Mouse (Mus musculus): ENCODE measurements around the gene Isg15. TPM values are rescaled to one million over a fixed set of nuclear protein-coding genes. Genes with fewer than 3 reads are reported as not detected.

Gene Isg15
- total and polyA plus RNA-seq, 2 experiments from 2014 or later = 1.7 to 3.9 TPM

GRCm38 (mm10) chr4:156192421-156193199 is 8.0 kb downstream of the Isg15 start:
- 57% methylated on average over 8 of the region's 8 CpGs for WGBS
- peak; percentile 63 for DNase-seq (ENCODE audit: low spot score)
- peaks cover 13% of the 10 kb centered on the region for H3K4me1 ChIP-seq (ENCODE audit: insufficient read depth, low read length)
- H3K4me3 ChIP-seq (ENCODE audit: low read depth, low read length) = no peak overlapping the region
- TF ChIP-seq CTCF (IDR thresholded peaks at IDR 0.05) = no peak
- H3K9ac ChIP-seq (replicated peaks; ENCODE audit: low read length, poor library complexity, severe bottlenecking) = no peak overlapping the region
- no peak overlapping the region for H3K4me2 ChIP-seq (ENCODE audit: low read depth, low read length, poor library complexity, severe bottlenecking)
- peaks cover 23% of the 10 kb centered on the region; the same call in 1 of the 2 replicates for H3K36me3 ChIP-seq (ENCODE audit: insufficient read depth, low read length)
- H3K27me3 ChIP-seq (ENCODE audit: insufficient read depth, low read length) = no peaks in the 10 kb centered on the region
- ATAC-seq (ENCODE audit: low FRiP score) = no peak
- no peaks in the 10 kb centered on the region for H3K9me3 ChIP-seq (ENCODE audit: low read length)
- H3K27ac ChIP-seq (ENCODE audit: low read depth, low read length) = 0 out of 2 replicates have a peak overlapping the region, but pooled peaks have one; percentile 44

DNA sequence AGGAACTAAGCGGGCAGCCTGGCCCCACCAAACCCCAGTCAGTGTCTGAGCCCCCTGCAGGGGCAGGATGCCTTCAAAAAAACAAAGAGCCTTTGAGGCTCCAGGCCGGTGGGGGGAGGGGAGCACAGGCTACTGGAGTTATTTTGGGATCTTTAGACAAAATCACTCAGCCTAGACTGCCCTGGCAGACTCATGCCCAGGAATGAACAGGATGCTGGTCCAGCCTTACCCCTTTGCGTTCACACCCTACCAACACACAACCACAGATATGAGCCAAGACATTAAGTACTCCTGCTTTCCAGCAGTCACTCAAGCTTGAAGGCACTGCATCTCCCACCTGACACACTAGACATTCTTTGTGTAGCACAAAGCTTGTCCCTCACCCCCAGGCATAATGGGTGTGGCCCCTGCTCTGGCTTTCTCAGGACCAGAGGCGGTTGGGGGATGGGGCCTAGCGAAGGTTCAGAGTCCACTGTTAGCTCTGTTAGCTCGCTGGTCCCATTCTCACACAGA is 11.8 kb downstream of the Isg15 start:
- Histone ChIP-seq H3K9ac (replicated peaks; ENCODE audit: low read length, poor library complexity, severe bottlenecking) (no peak overlapping the region), H3K27ac (ENCODE audit: low read depth, low read length) (peak overlapping the region; percentile 38; the same call in 1 of the 2 replicates), H3K36me3 (ENCODE audit: insufficient read depth, low read length) (peaks cover 20% of the 10 kb centered on the region; the same call in 1 of the 2 replicates), H3K27me3 (ENCODE audit: insufficient read depth, low read length) (no peaks in the 10 kb centered on the region), H3K4me2 (ENCODE audit: low read depth, low read length, poor library complexity, severe bottlenecking) (no peak overlapping the region), H3K9me3 (ENCODE audit: low read length) (no peaks in the 10 kb centered on the region), H3K4me3 (ENCODE audit: low read depth, low read length) (no peak overlapping the region), H3K4me1 (ENCODE audit: insufficient read depth, low read length) (peaks cover 25% of the 10 kb centered on the region)
- 15% methylated on average over 6 of the region's 6 CpGs for WGBS
- no peak for ATAC-seq (ENCODE audit: low FRiP score)
- peak; percentile 23; the same call in 1 of the 2 replicates for TF ChIP-seq CTCF (IDR thresholded peaks at IDR 0.05)
- peak; percentile 66 for DNase-seq (ENCODE audit: low spot score)

- H3K4me1 ChIP-seq (ENCODE audit: insufficient read depth, low read length) = peaks cover 30% of the 10 kb centered on the region
- no peak overlapping the region for H3K4me2 ChIP-seq (ENCODE audit: low read depth, low read length, poor library complexity, severe bottlenecking)
- no peak overlapping the region for H3K4me3 ChIP-seq (ENCODE audit: low read depth, low read length)
- H3K27me3 ChIP-seq (ENCODE audit: insufficient read depth, low read length) = no peaks in the 10 kb centered on the region
- TF ChIP-seq CTCF (IDR thresholded peaks at IDR 0.05) = no peak
- no peaks in the 10 kb centered on the region for H3K9me3 ChIP-seq (ENCODE audit: low read length)
- H3K27ac ChIP-seq (ENCODE audit: low read depth, low read length) = 0 out of 2 replicates have a peak overlapping the region, but pooled peaks have one; percentile 38
- WGBS = 37% methylated on average over 5 of the region's 5 CpGs
- DNase-seq (ENCODE audit: low spot score) (no peak), ATAC-seq (ENCODE audit: low FRiP score) (no peak)
- peaks cover 20% of the 10 kb centered on the region; the same call in 1 of the 2 replicates for H3K36me3 ChIP-seq (ENCODE audit: insufficient read depth, low read length)
- H3K9ac ChIP-seq (replicated peaks; ENCODE audit: low read length, poor library complexity, severe bottlenecking) = no peak overlapping the region
Measured at GRCm38 (mm10) chr4:156188162-156188810, 12.3 kb downstream of the Isg15 start.

GRCm38 (mm10) chr4:156185950-156186850 is 14.4 kb downstream of the Isg15 start:
- 3% methylated on average over 30 of the region's 31 CpGs for WGBS
- ATAC-seq (ENCODE audit: low FRiP score) = peak; percentile 48
- Histone ChIP-seq H3K36me3 (ENCODE audit: insufficient read depth, low read length) (peaks cover 10% of the 10 kb centered on the region), H3K27me3 (ENCODE audit: insufficient read depth, low read length) (no peaks in the 10 kb centered on the region), H3K9me3 (ENCODE audit: low read length) (no peaks in the 10 kb centered on the region), H3K4me3 (ENCODE audit: low read depth, low read length) (peak overlapping the region; percentile 54), H3K4me2 (ENCODE audit: low read depth, low read length, poor library complexity, severe bottlenecking) (peak overlapping the region; percentile 85), H3K27ac (ENCODE audit: low read depth, low read length) (peak overlapping the region; percentile 91), H3K9ac (replicated peaks; ENCODE audit: low read length, poor library complexity, severe bottlenecking) (peak overlapping the region; percentile 75), H3K4me1 (ENCODE audit: insufficient read depth, low read length) (peaks cover 47% of the 10 kb centered on the region)
- TF ChIP-seq CTCF (IDR thresholded peaks at IDR 0.05) = peak; percentile 44
- DNase-seq (ENCODE audit: low spot score) = peak; percentile 72

DNA sequence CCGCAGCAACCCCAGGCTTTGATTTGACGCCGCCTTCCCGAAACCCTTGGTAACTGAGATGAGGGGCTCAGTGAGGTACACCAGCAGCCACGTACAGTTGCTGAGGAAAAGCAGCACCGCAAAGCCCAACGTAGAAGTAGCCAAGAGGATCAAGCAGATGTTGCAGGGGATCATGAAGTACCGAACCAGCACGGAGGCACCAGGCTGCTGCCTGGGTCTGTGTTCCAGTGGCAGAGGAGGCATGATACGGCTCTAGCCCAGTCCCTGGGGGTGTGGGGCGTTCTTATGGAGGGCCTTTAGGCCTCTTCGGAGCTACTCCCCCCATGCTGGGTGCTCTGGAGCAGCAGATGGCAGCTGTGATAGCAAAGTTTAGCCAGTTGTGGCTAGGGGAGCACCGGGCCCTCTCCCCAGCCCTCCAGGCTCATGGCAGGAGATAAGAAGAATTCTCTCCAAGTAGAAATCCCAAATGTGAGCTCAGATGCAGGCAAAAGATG is 15.1 kb downstream of the Isg15 start:
- ATAC-seq (ENCODE audit: low FRiP score) = peak; percentile 17; the same call in 1 of the 2 replicates

More for the DNA sequence above, 15.1 kb downstream of the Isg15 start:
- Histone ChIP-seq H3K27me3 (ENCODE audit: insufficient read depth, low read length) (no peaks in the 10 kb centered on the region), H3K4me3 (ENCODE audit: low read depth, low read length) (peak overlapping the region; percentile 54), H3K4me2 (ENCODE audit: low read depth, low read length, poor library complexity, severe bottlenecking) (peak overlapping the region; percentile 85), H3K9me3 (ENCODE audit: low read length) (no peaks in the 10 kb centered on the region), H3K27ac (ENCODE audit: low read depth, low read length) (peak overlapping the region; percentile 91), H3K4me1 (ENCODE audit: insufficient read depth, low read length) (peaks cover 50% of the 10 kb centered on the region), H3K36me3 (ENCODE audit: insufficient read depth, low read length) (peaks cover 8% of the 10 kb centered on the region), H3K9ac (replicated peaks; ENCODE audit: low read length, poor library complexity, severe bottlenecking) (peak overlapping the region; percentile 75)
- peak; percentile 8 for DNase-seq (ENCODE audit: low spot score)
- no peak for TF ChIP-seq CTCF (IDR thresholded peaks at IDR 0.05)
- WGBS = 17% methylated on average over 13 of the region's 13 CpGs

Data from midbrain, postnatal 0 days (tissue).